Mouse (Mus musculus) myocyte (in vitro differentiated cells): ENCODE measurements around the gene Sult6b2. TPM values are rescaled to one million over a fixed set of nuclear protein-coding genes. Genes with fewer than 3 reads are reported as not detected.

Experiments used
- H3K27me3 ChIP-seq: one replicate; pipeline ENCODE4 v1.6.1; 2011; ENCODE audit not compliant: control insufficient read depth, insufficient read depth, insufficient read length
- H3K36me3 ChIP-seq: one replicate; pipeline ENCODE4 v1.6.1; 2011; ENCODE audit not compliant: control insufficient read depth, insufficient read depth
- H3K4me2 ChIP-seq: one replicate; pipeline ENCODE4 v1.6.1; 2011; ENCODE audit warnings: low read depth, control low read depth
- H3K4me3 ChIP-seq: one replicate; pipeline ENCODE4 v1.5.1; 2011; ENCODE audit warnings: mild to moderate bottlenecking, control low read depth, moderate library complexity
- H3K79me2 ChIP-seq: one replicate; pipeline ENCODE4 v1.6.1; 2011; ENCODE audit not compliant: control insufficient read depth, insufficient read depth
- H3ac ChIP-seq: one replicate; pipeline ENCODE4 v1.6.1; 2011; ENCODE audit not compliant: control insufficient read depth, insufficient read length
- CEBPB ChIP-seq: IDR thresholded peaks from 2 replicates; pipeline ENCODE4 v1.6.1; 2011; ENCODE audit warnings: mild to moderate bottlenecking, moderate library complexity; ENCODE audit not compliant: poor library complexity, insufficient read depth, severe bottlenecking
- E2F4 ChIP-seq: IDR thresholded peaks from one replicate; pipeline ENCODE4 v1.6.1; 2011; ENCODE audit warnings: mild to moderate bottlenecking, control low read depth, moderate library complexity; ENCODE audit not compliant: insufficient read depth
- MAX ChIP-seq: IDR thresholded peaks from one replicate; pipeline ENCODE4 v1.6.1; 2011; ENCODE audit warnings: low read depth, mild to moderate bottlenecking, control low read depth
- MYOD1 ChIP-seq, 3 experiments: IDR thresholded peaks; one replicate each; pipeline ENCODE4 v1.6.1; 2011; ENCODE audit warnings: control low read depth in 2 of 3, low read depth in 2 of 3, mild to moderate bottlenecking in 2 of 3, moderate library complexity in 1 of 3; ENCODE audit not compliant: insufficient read length in 2 of 3, control insufficient read depth in 1 of 3
- MYOG ChIP-seq, 3 experiments: IDR thresholded peaks; one replicate each; pipeline ENCODE4 v1.6.1; 2011; ENCODE audit warnings: control low read depth in 2 of 3, low read depth in 2 of 3, mild to moderate bottlenecking in 2 of 3; ENCODE audit not compliant: insufficient read length in 2 of 3, control insufficient read depth in 1 of 3, insufficient read depth in 1 of 3
- POLR2A ChIP-seq: IDR thresholded peaks from one replicate; pipeline ENCODE4 v1.6.1; 2011; ENCODE audit warnings: low read depth, mild to moderate bottlenecking, control low read depth, moderate library complexity; ENCODE audit not compliant: insufficient read length
- POLR2AphosphoS2 ChIP-seq: IDR thresholded peaks from one replicate; pipeline ENCODE4 v1.6.1; 2011; ENCODE audit warnings: low read depth, control low read depth; ENCODE audit not compliant: insufficient read length
- REST ChIP-seq: IDR thresholded peaks from one replicate; pipeline ENCODE4 v1.6.1; 2011; ENCODE audit warnings: mild to moderate bottlenecking, control low read depth, moderate library complexity; ENCODE audit not compliant: insufficient read depth, insufficient read length
- SRF ChIP-seq: IDR thresholded peaks from one replicate; pipeline ENCODE4 v1.6.1; 2011; ENCODE audit warnings: low read depth; ENCODE audit not compliant: control insufficient read depth, insufficient read length
- TCF12 ChIP-seq: IDR thresholded peaks from one replicate; pipeline ENCODE4 v1.6.1; 2011; ENCODE audit warnings: mild to moderate bottlenecking, control low read depth; ENCODE audit not compliant: poor library complexity, insufficient read depth, severe bottlenecking
- TCF3 ChIP-seq: IDR thresholded peaks from one replicate; pipeline ENCODE4 v1.6.1; 2011; ENCODE audit warnings: low read depth, control low read depth; ENCODE audit not compliant: insufficient read length
- USF1 ChIP-seq: IDR thresholded peaks from one replicate; pipeline ENCODE4 v1.6.1; 2011; ENCODE audit warnings: low read depth, mild to moderate bottlenecking, control low read depth, moderate library complexity
- polyA plus RNA-seq: library from polyadenylated mRNA; unstranded; fragments of >200 nt; fragmentation: generic; extraction: Trizol; gene quantifications from one replicate; pipeline ENCODE4 v1.2.1, GENCODE M21; 2012; ENCODE audit warnings: missing spikeins

The Sult6b2 gene
- polyA plus RNA-seq, 1 experiment = not detected

DNA sequence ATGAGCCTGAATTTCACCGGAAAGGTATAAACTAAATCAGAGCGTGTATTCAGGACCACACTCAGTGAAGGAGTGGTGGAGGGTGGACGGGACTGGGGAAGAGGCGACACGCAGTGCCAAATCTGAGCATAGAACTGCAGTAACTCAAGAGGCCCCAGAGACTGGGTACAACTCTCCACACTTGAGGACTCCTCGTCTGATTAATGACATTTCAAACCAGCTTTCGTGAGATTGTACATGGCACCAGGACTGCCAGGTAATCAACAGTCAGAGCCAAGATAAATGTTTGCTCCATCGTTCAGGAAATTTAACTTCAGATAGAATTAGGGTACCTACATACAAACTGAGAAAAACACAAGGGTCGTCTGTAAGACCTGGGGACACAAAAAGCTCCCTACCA is 33.0 kb upstream of the Sult6b2 start:
- Histone ChIP-seq H3K4me3 (no peak overlapping the region), H3K36me3 (no peaks in the 10 kb centered on the region), H3ac (no peak overlapping the region), H3K4me2 (no peak overlapping the region), H3K27me3 (no peaks in the 10 kb centered on the region), H3K79me2 (no peaks in the 10 kb centered on the region)
- TF ChIP-seq USF1 (no peak), TCF12 (no peak), SRF (no peak)

DNA sequence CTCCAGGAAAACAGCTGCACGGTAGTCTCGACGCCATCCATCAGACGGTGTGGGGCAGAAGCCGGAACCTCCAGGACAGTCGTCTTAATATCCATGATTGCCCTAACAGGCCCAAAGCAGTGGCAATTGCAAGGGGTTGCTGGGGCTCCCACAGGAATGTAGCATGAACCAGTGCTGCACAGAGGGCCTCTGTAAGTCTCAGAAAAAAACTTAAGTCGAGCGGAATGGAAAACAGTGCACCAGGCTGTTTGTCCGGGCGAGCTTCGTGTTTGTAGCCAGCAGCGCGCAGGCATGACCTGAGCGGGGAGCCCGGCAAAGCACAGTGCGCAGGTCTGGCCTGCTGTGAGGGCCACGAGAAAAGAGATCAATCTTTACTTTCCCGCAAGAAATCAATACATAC is 31.4 kb upstream of the Sult6b2 start:
- no peak overlapping the region for H3K4me2 ChIP-seq
- TF ChIP-seq USF1 (no peak), SRF (no peak), MYOG (IDR thresholded peaks at IDR 0.05; ENCODE audit: control insufficient read depth in 1 of 3, insufficient read depth in 1 of 3, insufficient read length in 2 of 3, low read depth in 2 of 3) (no peak), MYOD1 (IDR thresholded peaks at IDR 0.05; ENCODE audit: control insufficient read depth in 1 of 3, insufficient read length in 2 of 3, low read depth in 2 of 3) (no peak), REST (no peak), CEBPB (no peak), MAX (no peak), POLR2AphosphoS2 (no peak), TCF12 (no peak), POLR2A (no peak), E2F4 (no peak), TCF3 (no peak)
- no peak overlapping the region for H3ac ChIP-seq
- no peaks in the 10 kb centered on the region for H3K36me3 ChIP-seq
- H3K27me3 ChIP-seq = no peaks in the 10 kb centered on the region
- H3K4me3 ChIP-seq = no peak overlapping the region
- no peaks in the 10 kb centered on the region for H3K79me2 ChIP-seq

DNA sequence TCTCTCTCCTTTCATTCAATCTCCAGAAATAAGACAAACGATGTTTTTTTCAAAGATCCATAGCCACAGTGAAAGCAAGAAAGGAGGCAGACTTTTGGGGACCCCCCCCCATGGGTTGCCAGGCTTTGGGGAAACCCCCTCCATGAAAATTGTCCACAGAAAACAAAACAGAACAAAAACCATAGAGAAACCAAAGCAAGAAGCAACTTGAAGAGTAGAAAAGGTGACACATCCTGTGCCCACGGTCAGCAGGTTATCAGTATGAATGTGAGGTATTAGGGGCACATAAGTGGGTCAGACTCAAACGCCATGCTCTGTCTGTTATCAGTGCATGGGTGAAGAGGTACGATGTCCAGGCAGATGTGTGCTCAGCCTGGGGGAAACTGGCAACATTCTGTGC is 30.6 kb upstream of the Sult6b2 start:
- H3K36me3 ChIP-seq = no peaks in the 10 kb centered on the region
- no peak overlapping the region for H3K4me2 ChIP-seq
- TF ChIP-seq E2F4 (no peak), POLR2A (no peak), CEBPB (no peak), MYOG (IDR thresholded peaks at IDR 0.05; ENCODE audit: control insufficient read depth in 1 of 3, insufficient read depth in 1 of 3, insufficient read length in 2 of 3, low read depth in 2 of 3) (no peak), TCF12 (no peak), MAX (no peak), TCF3 (no peak), POLR2AphosphoS2 (no peak), MYOD1 (IDR thresholded peaks at IDR 0.05; ENCODE audit: control insufficient read depth in 1 of 3, insufficient read length in 2 of 3, low read depth in 2 of 3) (no peak), REST (no peak), USF1 (no peak), SRF (no peak)
- H3K4me3 ChIP-seq = no peak overlapping the region
- H3K79me2 ChIP-seq = no peaks in the 10 kb centered on the region
- H3ac ChIP-seq = no peak overlapping the region
- H3K27me3 ChIP-seq = no peaks in the 10 kb centered on the region

DNA sequence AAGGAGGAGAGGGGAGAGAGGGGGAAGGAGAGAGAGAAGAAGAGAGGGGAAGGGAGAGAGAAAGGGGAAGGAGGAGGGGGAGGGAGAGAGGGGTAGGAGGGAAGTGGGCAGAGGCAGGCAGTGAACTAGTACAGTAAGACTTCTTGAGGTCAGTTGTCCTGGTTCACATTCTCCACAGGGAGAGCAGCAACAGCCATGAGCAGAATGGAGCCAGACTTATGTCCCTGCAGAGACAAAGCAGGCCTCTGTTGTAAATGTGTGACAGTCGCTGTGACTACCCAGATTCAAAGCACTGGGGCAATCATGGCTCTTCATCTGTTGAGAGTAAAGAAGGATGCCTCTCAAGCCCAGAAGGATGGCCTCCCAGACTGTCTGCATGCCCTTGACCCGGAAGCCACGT is 27.4 kb upstream of the Sult6b2 start:
- Histone ChIP-seq H3K79me2 (no peaks in the 10 kb centered on the region), H3K36me3 (no peaks in the 10 kb centered on the region), H3K4me3 (no peak overlapping the region), H3ac (no peak overlapping the region), H3K27me3 (no peaks in the 10 kb centered on the region), H3K4me2 (no peak overlapping the region)
- TF ChIP-seq MYOD1 (IDR thresholded peaks at IDR 0.05; ENCODE audit: control insufficient read depth in 1 of 3, insufficient read length in 2 of 3, low read depth in 2 of 3) = no peak
- no peak for TF ChIP-seq TCF3
- TF ChIP-seq SRF = no peak
- TF ChIP-seq REST = no peak

DNA sequence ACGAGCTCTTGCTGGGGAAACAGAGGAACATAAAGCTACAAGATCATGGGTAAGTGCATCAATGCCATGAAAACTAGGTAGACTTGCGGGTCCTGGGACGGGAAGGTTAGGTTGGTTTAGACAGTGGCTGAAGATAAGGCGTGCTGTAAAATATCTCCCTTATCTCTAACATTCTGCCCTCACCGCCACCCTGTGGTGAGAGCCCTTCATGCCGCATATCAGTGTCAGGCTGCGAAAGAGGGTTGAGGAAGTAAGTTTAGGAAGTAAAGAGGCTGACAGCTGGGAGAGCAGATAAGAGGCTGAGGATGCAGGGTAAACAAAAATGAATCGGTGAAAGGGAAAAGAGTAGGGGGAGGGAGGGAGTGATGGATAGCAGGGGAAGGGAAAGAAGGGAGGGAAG is 26.9 kb upstream of the Sult6b2 start:
- no peak overlapping the region for H3K4me3 ChIP-seq
- TF ChIP-seq CEBPB = no peak
- no peak for TF ChIP-seq REST
- TF ChIP-seq MYOD1 (IDR thresholded peaks at IDR 0.05; ENCODE audit: control insufficient read depth in 1 of 3, insufficient read length in 2 of 3, low read depth in 2 of 3) = no peak
- no peak for TF ChIP-seq POLR2A
- TF ChIP-seq E2F4 = no peak
- TF ChIP-seq POLR2AphosphoS2 = no peak
- no peak for TF ChIP-seq TCF12
- no peaks in the 10 kb centered on the region for H3K79me2 ChIP-seq
- no peaks in the 10 kb centered on the region for H3K27me3 ChIP-seq
- no peak overlapping the region for H3K4me2 ChIP-seq
- H3K36me3 ChIP-seq = no peaks in the 10 kb centered on the region
- no peak overlapping the region for H3ac ChIP-seq
